Mouse (Mus musculus) right cerebral cortex, postnatal 10 days (tissue): ENCODE results near the gene Pik3ap1.

Experiments used
- DNase-seq, 2 experiments: peaks; one replicate each; pipeline ENCODE4 v3.0.0; 2021; ENCODE audit warnings: low spot score in 2 of 2

Gene Pik3ap1

GRCm38 (mm10) chr19:41369557-41370460, 15.1 kb downstream of the Pik3ap1 start:
- DNase-seq = no peak

GRCm38 (mm10) chr19:41366854-41367517, 17.9 kb downstream of the Pik3ap1 start:
- no peak for DNase-seq

GRCm38 (mm10) chr19:41366192-41366853, 18.6 kb downstream of the Pik3ap1 start:
- DNase-seq = no peak

GRCm38 (mm10) chr19:41365570-41365969, 19.3 kb downstream of the Pik3ap1 start:
- no peak for DNase-seq

GRCm38 (mm10) chr19:41364509-41364908, 20.4 kb downstream of the Pik3ap1 start:
- DNase-seq = no peak

- no peak for DNase-seq
Observed at GRCm38 (mm10) chr19:41362963-41363362, 21.9 kb downstream of the Pik3ap1 start.

GRCm38 (mm10) chr19:41360459-41360858, 24.4 kb downstream of the Pik3ap1 start:
- DNase-seq = no peak

GRCm38 (mm10) chr19:41354287-41354951, 30.5 kb downstream of the Pik3ap1 start:
- DNase-seq = no peak

GRCm38 (mm10) chr19:41349624-41350023, 35.3 kb downstream of the Pik3ap1 start:
- DNase-seq = no peak

- DNase-seq = no peak
Observed at GRCm38 (mm10) chr19:41348161-41348560, 36.7 kb downstream of the Pik3ap1 start.

GRCm38 (mm10) chr19:41347326-41347725, 37.6 kb downstream of the Pik3ap1 start:
- DNase-seq = no peak

- DNase-seq = no peak
Observed at GRCm38 (mm10) chr19:41346099-41346850, 38.6 kb downstream of the Pik3ap1 start.

GRCm38 (mm10) chr19:41345028-41345741, 39.7 kb downstream of the Pik3ap1 start:
- DNase-seq = no peak

GRCm38 (mm10) chr19:41344666-41345027, 40.3 kb downstream of the Pik3ap1 start:
- no peak for DNase-seq

- no peak for DNase-seq
Observed at GRCm38 (mm10) chr19:41342592-41343090, 42.3 kb downstream of the Pik3ap1 start.

- no peak for DNase-seq
Observed at GRCm38 (mm10) chr19:41341677-41342076, 43.2 kb downstream of the Pik3ap1 start.

GRCm38 (mm10) chr19:41339020-41339836, 45.7 kb downstream of the Pik3ap1 start:
- peak; percentile 43 to 45 for DNase-seq

GRCm38 (mm10) chr19:41338379-41338778, 46.5 kb downstream of the Pik3ap1 start:
- no peak for DNase-seq

GRCm38 (mm10) chr19:41335721-41336120, 49.2 kb downstream of the Pik3ap1 start:
- no peak for DNase-seq
